Mouse (Mus musculus): ENCODE results near the gene Filip1l. TPM values are rescaled to one million over a fixed set of nuclear protein-coding genes. Genes with fewer than 3 reads are reported as not detected.
"Not testable (repeated sequence)": the region's sequence is repeated elsewhere in the genome, so short reads cannot be mapped to it uniquely, and the experiment has no call there.

The Filip1l gene
- polyA plus RNA-seq, 2 experiments from 2014 or later = 14.0 to 14.3 TPM

DNA sequence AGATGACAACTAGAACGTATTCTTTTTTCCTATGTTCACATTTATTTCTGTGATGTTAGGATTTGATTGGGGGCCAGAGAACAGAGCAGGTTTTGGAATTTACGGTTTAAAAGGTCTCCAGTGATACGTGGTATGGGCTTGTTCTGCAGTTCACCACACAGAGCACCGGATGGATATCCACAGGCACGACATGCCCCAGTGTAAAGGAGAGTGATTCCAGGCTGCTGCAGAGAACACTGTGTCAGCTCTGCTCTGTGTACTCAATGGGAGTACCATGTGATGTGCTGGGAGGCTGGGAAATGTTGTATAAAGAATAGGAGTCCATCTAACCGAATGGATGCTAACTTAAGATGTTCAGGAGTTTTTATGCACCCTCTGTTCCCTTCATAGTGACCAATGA, 1.0 kb downstream of the Filip1l start:
- no peak for ATAC-seq

DNA sequence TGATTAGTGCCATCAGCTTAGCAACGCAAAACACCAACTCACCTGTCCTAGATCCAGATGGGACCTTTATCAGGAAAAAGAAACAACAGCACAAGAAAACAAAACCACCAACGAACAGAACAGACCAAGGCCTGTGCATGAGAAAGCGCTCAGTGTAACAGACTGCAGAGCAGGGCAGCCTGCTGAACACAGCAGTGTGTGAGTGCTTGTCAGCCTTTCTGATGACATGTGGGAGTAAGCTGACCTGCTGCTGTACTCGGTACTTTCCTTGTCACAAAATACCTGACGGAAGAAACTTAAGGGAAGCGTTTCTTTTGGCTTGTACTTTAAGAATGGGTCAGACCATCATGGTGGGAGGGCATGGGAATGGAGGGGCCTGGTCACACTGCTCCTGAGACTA, 3.6 kb downstream of the Filip1l start:
- no peak for ATAC-seq

- ATAC-seq = no peak
Observed at GRCm38 (mm10) chr16:57357011-57357410, 4.1 kb downstream of the Filip1l start.

GRCm38 (mm10) chr16:57359251-57359650, 6.4 kb downstream of the Filip1l start:
- no peak for ATAC-seq

DNA sequence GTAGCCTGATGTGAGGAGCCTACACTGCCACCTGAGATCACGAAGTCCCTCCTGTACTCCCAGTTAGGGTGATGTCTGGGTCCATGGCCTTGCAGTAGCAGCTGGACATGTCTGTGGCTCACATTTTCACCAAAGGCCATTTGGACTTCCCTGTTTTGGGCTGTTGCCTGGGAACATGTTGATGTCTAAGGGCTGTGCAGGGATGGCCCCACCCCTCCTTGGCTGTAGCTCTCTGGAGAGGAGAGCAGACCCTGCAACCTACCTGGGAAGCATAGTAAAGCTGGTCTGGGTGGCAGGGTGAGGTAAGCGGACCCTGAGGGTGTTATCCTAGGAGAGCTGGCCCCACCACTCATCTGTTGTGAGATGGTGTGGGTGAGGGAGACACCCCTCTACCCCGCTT, 7.9 kb downstream of the Filip1l start:
- ATAC-seq = no peak

GRCm38 (mm10) chr16:57362679-57363401, 9.9 kb downstream of the Filip1l start:
- ATAC-seq = no peak

GRCm38 (mm10) chr16:57364498-57364897, 11.6 kb downstream of the Filip1l start:
- ATAC-seq = no peak

- no peak for ATAC-seq
Observed at GRCm38 (mm10) chr16:57366141-57366540, 13.2 kb downstream of the Filip1l start.

GRCm38 (mm10) chr16:57366941-57367694, 14.2 kb downstream of the Filip1l start:
- no peak for ATAC-seq

DNA sequence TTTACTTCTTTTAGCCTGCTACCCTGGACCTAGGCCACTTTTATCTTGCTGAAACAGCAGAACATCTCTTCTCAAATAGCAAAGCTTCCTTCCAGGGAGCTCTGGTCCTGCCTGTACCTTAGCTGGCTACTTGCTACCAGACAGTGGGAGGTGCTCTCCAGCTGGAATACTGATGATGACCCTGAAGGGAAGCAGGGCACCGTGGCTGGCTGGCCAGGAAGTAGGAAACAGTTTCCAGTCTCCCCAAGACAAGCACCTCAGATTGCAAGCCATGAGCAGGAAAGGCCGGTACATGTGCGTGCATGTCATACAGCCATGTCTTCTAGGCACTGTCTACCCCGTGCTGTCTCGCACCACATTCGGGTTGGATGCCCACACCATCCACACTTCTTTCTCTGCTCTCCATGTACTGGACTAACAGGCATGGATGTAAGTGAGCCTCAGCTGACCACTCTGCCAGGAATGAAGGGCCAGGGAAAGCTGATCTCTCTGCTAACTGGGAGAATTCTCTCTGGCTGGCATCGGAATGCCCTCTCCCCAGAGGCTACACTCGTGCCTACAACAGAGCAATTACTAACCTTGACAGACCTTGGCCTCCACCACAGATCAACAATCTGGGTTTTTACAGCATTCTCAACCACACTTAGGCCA, 17.1 kb downstream of the Filip1l start:
- no peak for ATAC-seq

- ATAC-seq = no peak
Observed at GRCm38 (mm10) chr16:57372156-57372555, 19.3 kb downstream of the Filip1l start.

DNA sequence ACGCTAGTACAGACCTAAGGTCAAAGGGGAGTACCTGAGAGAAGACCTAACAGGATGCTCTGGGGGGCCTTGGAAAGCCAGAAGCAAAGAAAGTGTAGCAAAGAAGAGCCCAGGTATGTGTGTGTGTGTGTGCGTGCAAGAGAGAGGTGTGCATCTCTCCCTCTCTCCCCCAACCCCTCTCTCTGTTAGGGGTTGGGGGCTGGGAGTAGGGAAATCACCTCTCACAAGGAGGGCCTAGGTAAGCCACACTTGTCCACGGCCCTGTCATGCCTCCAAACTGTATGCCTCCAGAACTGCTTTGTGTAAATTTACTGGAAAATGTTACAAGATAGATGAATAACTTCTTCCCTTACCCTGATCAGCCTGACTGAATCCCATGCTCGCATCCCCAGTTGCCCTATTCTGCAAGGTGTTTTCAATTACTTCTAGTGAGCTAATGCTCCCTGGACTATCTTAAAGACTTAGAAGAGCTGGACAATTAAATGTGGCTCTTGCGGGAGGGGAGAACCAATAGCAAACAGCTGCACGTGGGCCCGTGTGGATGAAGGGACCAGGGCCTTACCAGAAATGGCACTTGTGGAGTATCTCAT, 22.4 kb downstream of the Filip1l start:
- ATAC-seq = no peak

DNA sequence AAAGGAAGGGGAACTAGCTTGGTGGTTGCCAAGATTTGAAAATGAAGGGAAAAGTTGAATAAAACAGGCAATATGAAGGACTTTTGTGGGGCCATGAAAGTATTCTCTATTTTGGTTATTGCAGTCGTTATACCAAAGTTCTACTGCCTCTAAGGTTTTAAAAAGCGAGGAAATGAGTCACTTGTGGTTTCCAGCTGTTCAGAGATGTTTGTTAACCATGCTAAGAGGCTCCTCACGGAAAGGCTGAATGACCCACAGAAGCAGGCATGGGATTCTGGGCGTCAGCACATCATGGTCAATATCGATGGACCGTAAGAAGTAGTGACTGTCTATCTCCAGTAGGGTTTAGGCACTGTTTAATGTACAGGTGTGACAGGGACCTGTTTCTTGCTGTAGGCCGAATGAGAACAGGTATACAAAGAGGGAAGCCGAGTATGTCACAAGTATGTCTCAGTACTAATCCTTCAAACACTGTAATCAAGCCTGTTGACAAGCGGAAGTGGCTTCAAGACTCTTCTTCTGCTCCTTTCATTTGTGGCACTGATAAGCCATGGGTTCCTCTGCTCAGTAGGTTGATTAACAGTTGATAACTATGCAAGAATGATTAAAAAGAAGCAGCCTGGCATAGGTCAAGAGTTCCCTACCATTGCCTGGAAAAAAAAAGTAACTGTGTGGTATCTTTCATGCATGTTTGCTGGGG, 25.9 kb downstream of the Filip1l start:
- no peak for ATAC-seq

DNA sequence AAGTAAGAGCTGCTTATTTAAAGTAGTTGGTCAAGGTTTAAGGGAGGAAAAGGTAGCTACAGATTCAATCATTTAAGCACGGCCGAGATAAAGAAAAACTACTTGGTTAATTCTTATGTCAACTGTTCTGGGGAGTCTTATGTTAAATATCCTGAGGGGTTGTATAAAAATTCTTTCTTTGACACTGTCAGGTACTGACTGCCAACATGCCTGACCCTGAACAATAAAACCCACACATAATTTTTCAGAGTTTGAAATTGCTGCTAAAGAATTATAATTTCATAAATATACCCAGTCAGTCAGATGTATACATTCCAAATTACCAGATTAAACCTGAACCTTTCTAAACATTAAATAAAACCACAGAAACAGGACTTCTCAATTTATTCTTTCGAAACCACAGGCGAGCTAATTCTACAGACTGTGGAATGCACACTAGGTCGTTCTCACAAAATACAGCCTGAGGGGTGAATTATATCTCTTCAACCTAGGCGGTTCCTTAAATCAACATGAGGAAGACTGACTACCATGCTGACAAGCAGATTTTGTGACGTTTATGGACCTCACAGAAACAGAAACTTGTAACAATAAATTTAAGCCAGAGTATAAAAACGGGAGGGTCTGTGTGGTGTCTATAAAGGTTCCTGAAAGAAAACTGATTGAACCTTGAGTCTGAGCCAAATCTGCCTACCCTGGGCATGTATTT, 30.5 kb downstream of the Filip1l start:
- ATAC-seq = no peak

DNA sequence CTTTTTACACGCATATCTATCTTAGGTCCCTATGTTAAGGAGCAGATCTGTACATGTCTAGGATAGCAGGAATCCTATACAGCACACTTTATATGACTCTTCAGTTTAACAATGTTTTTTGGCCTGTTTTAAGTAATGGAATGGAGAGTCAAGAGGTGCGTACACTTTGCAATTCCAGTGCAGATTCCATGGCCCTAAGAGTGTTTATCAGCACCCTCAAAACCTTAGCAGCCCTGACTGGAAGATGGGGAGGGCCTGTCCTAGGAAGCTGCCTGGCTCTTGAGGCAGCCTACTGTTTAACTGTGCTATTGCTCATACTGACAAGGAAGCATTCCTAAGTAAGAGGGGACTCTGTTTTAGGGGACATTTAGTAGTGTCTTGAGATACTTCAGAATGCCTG, 31.4 kb downstream of the Filip1l start:
- ATAC-seq = no peak

- no peak for ATAC-seq
Observed at GRCm38 (mm10) chr16:57389566-57390251, 36.8 kb downstream of the Filip1l start.

- not testable (repeated sequence) for ATAC-seq
Observed at GRCm38 (mm10) chr16:57391171-57391570, 38.3 kb downstream of the Filip1l start.

DNA sequence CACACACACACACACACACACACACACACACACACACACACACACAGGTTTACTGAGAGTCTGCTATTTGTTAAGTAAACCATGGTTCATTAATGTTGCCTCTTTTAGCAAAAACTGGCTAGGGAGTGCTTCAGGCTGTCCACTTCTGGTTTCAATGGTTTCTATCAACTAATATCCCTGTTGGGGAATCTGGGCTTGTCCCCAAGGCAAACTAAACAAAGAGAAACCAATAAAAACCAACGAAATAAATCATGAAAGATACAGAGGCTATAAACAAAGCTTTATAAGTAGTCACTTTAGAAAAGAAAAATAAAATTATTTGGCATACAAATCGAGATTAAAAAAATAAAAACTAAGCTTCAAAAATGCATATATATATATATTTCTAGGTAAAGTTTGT, 39.6 kb downstream of the Filip1l start:
- ATAC-seq = no peak

GRCm38 (mm10) chr16:57393161-57393560, 40.3 kb downstream of the Filip1l start:
- ATAC-seq = no peak

GRCm38 (mm10) chr16:57396249-57396648, 43.4 kb downstream of the Filip1l start:
- no peak for ATAC-seq

GRCm38 (mm10) chr16:57397845-57398244, 45.0 kb downstream of the Filip1l start:
- no peak for ATAC-seq

Data from activated CD4-positive, CD25-positive, alpha-beta regulatory T cell, adult 4 months (primary cell).